ENCODE assay signal across 1 mouse cellular context in the genomic region with DNA sequence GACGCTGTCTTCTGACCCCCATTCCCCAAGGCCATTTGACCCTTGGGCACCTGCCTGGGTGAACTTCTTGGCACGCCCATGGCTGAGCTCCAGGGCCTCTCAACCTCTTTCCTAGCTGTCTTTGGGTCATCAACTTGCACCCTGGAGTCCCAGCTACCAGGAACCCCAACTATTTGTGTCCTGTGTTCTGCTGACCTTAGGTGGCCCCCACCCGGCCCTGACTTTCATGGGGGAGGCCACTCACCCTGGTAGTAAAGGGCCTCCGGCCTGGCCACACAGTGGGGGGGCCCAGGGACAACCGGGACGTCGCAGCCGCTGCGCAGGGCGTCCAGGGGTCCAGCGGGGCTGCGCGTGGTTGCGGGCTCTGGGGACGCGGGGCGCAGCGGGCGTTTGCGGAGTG.
TF ChIP-seq lines count a peak whose summit lies in the region.

No protein-coding gene starts in this region.

TF ChIP-seq in MEL, 35 proteins besides CTCF, POLR2A, EP300 and RAD21:
- TF ChIP-seq ZNF384 (IDR thresholded peaks at IDR 0.05; ENCODE audit: low read depth, low read length): no peak
